Mouse (Mus musculus) forebrain, embryonic 14.5 days (tissue): ENCODE measurements around the gene Slc7a4. TPM values are rescaled to one million over a fixed set of nuclear protein-coding genes. Genes with fewer than 3 reads are reported as not detected.

Experiments used
- ATAC-seq: fragments of 200-750 bp; cut with Nextera tagmentation; 2 replicates; pipeline ENCODE4 v1.8.0; 2017; ENCODE audit warnings: mild to moderate bottlenecking, moderate library complexity
- DNase-seq: peaks from one replicate; pipeline ENCODE4 v3.0.0-alpha.2; 2015; ENCODE audit warnings: low spot score
- H3K27ac ChIP-seq: fragments of 300-500 bp; sonication (generic); 2 replicates; pipeline ENCODE4 v1.5.1; 2014; ENCODE audit warnings: low read depth, mild to moderate bottlenecking, control low read depth, low read length, moderate library complexity
- H3K27me3 ChIP-seq: fragments of 300-500 bp; sonication (generic); replicated peaks from 2 replicates; pipeline ENCODE4 v1.6.1; 2014; ENCODE audit warnings: low read length, control low read depth, mixed read lengths; ENCODE audit not compliant: control insufficient read depth, insufficient read depth
- H3K36me3 ChIP-seq: fragments of 300-500 bp; sonication (generic); 2 replicates; pipeline ENCODE4 v1.6.1; 2014; ENCODE audit warnings: low read length, control low read depth; ENCODE audit not compliant: control insufficient read depth, insufficient read depth
- H3K4me1 ChIP-seq: fragments of 300-500 bp; sonication (generic); 2 replicates; pipeline ENCODE4 v1.6.1; 2014; ENCODE audit warnings: antibody characterized with exemption, low read length, control low read depth; ENCODE audit not compliant: control insufficient read depth, insufficient read depth
- H3K4me2 ChIP-seq: fragments of 300-500 bp; sonication (generic); 2 replicates; pipeline ENCODE4 v1.6.1; 2014; ENCODE audit warnings: mild to moderate bottlenecking, control low read depth, low read length
- H3K4me3 ChIP-seq: fragments of 300-500 bp; sonication (generic); 2 replicates; pipeline ENCODE4 v1.5.1; 2014; ENCODE audit warnings: low read depth, low read length, control low read depth
- H3K9ac ChIP-seq: fragments of 300-500 bp; sonication (generic); 2 replicates; pipeline ENCODE4 v1.6.1; 2014; ENCODE audit warnings: mild to moderate bottlenecking, low read length, control low read depth, moderate library complexity
- H3K9me3 ChIP-seq: fragments of 300-500 bp; sonication (generic); replicated peaks from 2 replicates; pipeline ENCODE4 v1.6.1; 2016; ENCODE audit warnings: low read length, control low read depth, mixed read lengths; ENCODE audit not compliant: control insufficient read depth
- WGBS: fragments of 180-500 bp; shearing (Covaris S2); extraction: QIAGEN DNeasy Blood & Tissue Kit; methylation state at CpG from one replicate; pipeline ENCODE4 v1.1.7; 2014; 5-methylcytosine and 5-hydroxymethylcytosine counted together
- polyA plus RNA-seq: library from polyadenylated mRNA; unstranded; fragments of >200 nt; fragmentation: Nextera tagmentation; extraction: Ambion mirVana; gene quantifications from 2 replicates; pipeline ENCODE4 v1.2.1, GENCODE M21; 2014

Slc7a4 gene
- polyA plus RNA-seq, 1 experiment from 2014 or later = 23.3 TPM

GRCm38 (mm10) chr16:17566186-17566585 is 16.8 kb downstream of the Slc7a4 start:
- 22% methylated on average over 4 of the region's 4 CpGs for WGBS
- H3K4me2 ChIP-seq = no peak overlapping the region
- H3K36me3 ChIP-seq = no peaks in the 10 kb centered on the region
- DNase-seq = no peak
- no peaks in the 10 kb centered on the region for H3K9me3 ChIP-seq
- peaks cover 8% of the 10 kb centered on the region; the same call in 1 of the 2 replicates for H3K4me1 ChIP-seq
- no peak overlapping the region for H3K27ac ChIP-seq
- no peak overlapping the region for H3K4me3 ChIP-seq
- no peak overlapping the region for H3K9ac ChIP-seq
- H3K27me3 ChIP-seq = peaks cover 10% of the 10 kb centered on the region; the same call in 1 of the 2 replicates
- ATAC-seq = no peak

GRCm38 (mm10) chr16:17564771-17565170 is 18.2 kb downstream of the Slc7a4 start:
- Histone ChIP-seq H3K27ac (no peak overlapping the region), H3K4me1 (peaks cover 9% of the 10 kb centered on the region; the same call in 1 of the 2 replicates), H3K4me3 (no peak overlapping the region), H3K9me3 (no peaks in the 10 kb centered on the region), H3K9ac (no peak overlapping the region), H3K27me3 (peaks cover 10% of the 10 kb centered on the region; the same call in 1 of the 2 replicates), H3K36me3 (no peaks in the 10 kb centered on the region), H3K4me2 (no peak overlapping the region)
- 76% methylated on average over 3 of the region's 3 CpGs for WGBS
- ATAC-seq = no peak
- DNase-seq = no peak

GRCm38 (mm10) chr16:17564221-17564620 is 18.8 kb downstream of the Slc7a4 start:
- no peak overlapping the region for H3K4me2 ChIP-seq
- H3K4me1 ChIP-seq = peaks cover 9% of the 10 kb centered on the region; the same call in 1 of the 2 replicates
- H3K9ac ChIP-seq = no peak overlapping the region
- no peaks in the 10 kb centered on the region for H3K36me3 ChIP-seq
- 92% methylated on average over 2 of the region's 2 CpGs for WGBS
- H3K9me3 ChIP-seq = no peaks in the 10 kb centered on the region
- DNase-seq (no peak), ATAC-seq (no peak)
- H3K27me3 ChIP-seq = peaks cover 10% of the 10 kb centered on the region; the same call in 1 of the 2 replicates
- no peak overlapping the region for H3K4me3 ChIP-seq
- no peak overlapping the region for H3K27ac ChIP-seq

GRCm38 (mm10) chr16:17563580-17563979 is 19.4 kb downstream of the Slc7a4 start:
- H3K9ac ChIP-seq = no peak overlapping the region
- peaks cover 12% of the 10 kb centered on the region; the same call in 1 of the 2 replicates for H3K4me1 ChIP-seq
- no peak overlapping the region for H3K27ac ChIP-seq
- ATAC-seq (no peak), DNase-seq (no peak)
- no peaks in the 10 kb centered on the region for H3K36me3 ChIP-seq
- H3K27me3 ChIP-seq = peaks cover 10% of the 10 kb centered on the region; the same call in 1 of the 2 replicates
- H3K9me3 ChIP-seq = no peaks in the 10 kb centered on the region
- 14% methylated on average over 1 of the region's 1 CpGs for WGBS
- no peak overlapping the region for H3K4me3 ChIP-seq
- H3K4me2 ChIP-seq = no peak overlapping the region

GRCm38 (mm10) chr16:17561751-17562208 is 21.2 kb downstream of the Slc7a4 start, which contains the start of gene P2rx6:
Gene P2rx6, plus strand, starts transcription at chr16:17561885.
- 5% methylated on average over 10 of the region's 10 CpGs for WGBS
- Histone ChIP-seq H3K27me3 (peaks cover 10% of the 10 kb centered on the region; the same call in 1 of the 2 replicates), H3K9ac (peak within 1 kb of the TSS; percentile 29; the same call in 1 of the 2 replicates), H3K4me2 (peak within 1 kb of the TSS; percentile 47), H3K27ac (peak within 1 kb of the TSS; percentile 21; the same call in 1 of the 2 replicates), H3K4me1 (peaks cover 12% of the 10 kb centered on the region; the same call in 1 of the 2 replicates), H3K36me3 (no peaks in the 10 kb centered on the region), H3K9me3 (no peaks in the 10 kb centered on the region), H3K4me3 (0 out of 2 replicates have a peak within 1 kb of the TSS, but pooled peaks have one; percentile 10)
- DNase-seq (peak; percentile 35), ATAC-seq (peak; percentile 65)

- Histone ChIP-seq H3K27ac (peak within 1 kb of the TSS; percentile 21; the same call in 1 of the 2 replicates), H3K4me1 (peaks cover 12% of the 10 kb centered on the region; the same call in 1 of the 2 replicates), H3K27me3 (peaks cover 10% of the 10 kb centered on the region; the same call in 1 of the 2 replicates), H3K4me2 (peak within 1 kb of the TSS; percentile 47), H3K4me3 (0 out of 2 replicates have a peak within 1 kb of the TSS, but pooled peaks have one; percentile 10), H3K9me3 (no peaks in the 10 kb centered on the region), H3K9ac (peak within 1 kb of the TSS; percentile 29; the same call in 1 of the 2 replicates), H3K36me3 (no peaks in the 10 kb centered on the region)
- DNase-seq = peak; percentile 79
- WGBS = under 1% methylated on average over 22 of the region's 22 CpGs
- ATAC-seq = peak; percentile 78
Measured at GRCm38 (mm10) chr16:17561128-17561750, 21.8 kb downstream of the Slc7a4 start, which contains the start of gene Lrrc74b. Gene Lrrc74b, minus strand, starts transcription at chr16:17561247.

GRCm38 (mm10) chr16:17559396-17560027 is 23.5 kb downstream of the Slc7a4 start:
- Histone ChIP-seq H3K4me3 (no peak overlapping the region), H3K27ac (no peak overlapping the region), H3K9me3 (no peaks in the 10 kb centered on the region), H3K36me3 (no peaks in the 10 kb centered on the region), H3K4me2 (no peak overlapping the region; the same call in 1 of the 2 replicates), H3K9ac (no peak overlapping the region), H3K4me1 (peaks cover 12% of the 10 kb centered on the region; the same call in 1 of the 2 replicates), H3K27me3 (peaks cover 10% of the 10 kb centered on the region; the same call in 1 of the 2 replicates)
- no peak for DNase-seq
- WGBS = 69% methylated on average over 9 of the region's 9 CpGs
- no peak for ATAC-seq

- ATAC-seq (no peak), DNase-seq (no peak)
- no peak overlapping the region for H3K27ac ChIP-seq
- H3K9me3 ChIP-seq = no peaks in the 10 kb centered on the region
- 1% methylated on average over 5 of the region's 5 CpGs for WGBS
- H3K9ac ChIP-seq = peak overlapping the region; percentile 35; the same call in 1 of the 2 replicates
- no peak overlapping the region for H3K4me3 ChIP-seq
- peaks cover 17% of the 10 kb centered on the region for H3K4me1 ChIP-seq
- H3K36me3 ChIP-seq = no peaks in the 10 kb centered on the region
- H3K4me2 ChIP-seq = peak overlapping the region; percentile 18; the same call in 1 of the 2 replicates
- H3K27me3 ChIP-seq = peaks cover 10% of the 10 kb centered on the region; the same call in 1 of the 2 replicates
Measured at GRCm38 (mm10) chr16:17558811-17559210, 24.2 kb downstream of the Slc7a4 start.
